Mouse (Mus musculus): ENCODE results near the gene Rpe65. TPM values are rescaled to one million over a fixed set of nuclear protein-coding genes. Genes with fewer than 3 reads are reported as not detected.

Gene Rpe65
- not detected for polyA plus RNA-seq (2014; fragmentation: Illumina TruSeq; extraction: RNeasy Lipid Tissue Mini Kit (QIAGEN cat#74804); ENCODE audit: low read depth, low replicate concordance)

GRCm38 (mm10) chr3:159598875-159599274 is at the start of gene Rpe65:
Gene Rpe65, plus strand, starts transcription at chr3:159599175.

Other genes starting within 250 kb of the Rpe65 start
- not detected for gene Depdc1a, start 103.7 kb upstream of the Rpe65 start, polyA plus RNA-seq (2014; fragmentation: Illumina TruSeq; extraction: RNeasy Lipid Tissue Mini Kit (QIAGEN cat#74804); ENCODE audit: low read depth, low replicate concordance)
- 56.4 TPM for gene Wls, start 240.5 kb downstream of the Rpe65 start, polyA plus RNA-seq (2014; fragmentation: Illumina TruSeq; extraction: RNeasy Lipid Tissue Mini Kit (QIAGEN cat#74804); ENCODE audit: low read depth, low replicate concordance)